Mouse (Mus musculus): ENCODE measurements around the gene Tox2. TPM values are rescaled to one million over a fixed set of nuclear protein-coding genes. Genes with fewer than 3 reads are reported as not detected.

The Tox2 gene
- polyA plus RNA-seq, 1 experiment, result 0.03 TPM

GRCm38 (mm10) chr2:163346497-163346896 lies 143.6 kb downstream of the Tox2 start:
- peaks cover 20% of the 10 kb centered on the region for H3K4me1 ChIP-seq (ENCODE audit: control insufficient read depth)
- H3K4me3 ChIP-seq (replicated peaks), result no peak overlapping the region
- peaks cover 6% of the 10 kb centered on the region for H3K27me3 ChIP-seq (ENCODE audit: control insufficient read depth)
- H3K36me3 ChIP-seq (ENCODE audit: control insufficient read depth), result no peaks in the 10 kb centered on the region
- TF ChIP-seq TAL1 (IDR thresholded peaks at IDR 0.05; ENCODE audit: low read length) (no peak), GATA1 (IDR thresholded peaks at IDR 0.05; ENCODE audit: low read length) (no peak)
- H3K9me3 ChIP-seq (ENCODE audit: control insufficient read depth, low read length), result 0 out of 2 replicates have a peak, but pooled peaks cover 3% of the 10 kb centered on the region

- H3K4me1 ChIP-seq (ENCODE audit: control insufficient read depth), result peaks cover 21% of the 10 kb centered on the region
- peaks cover 6% of the 10 kb centered on the region for H3K27me3 ChIP-seq (ENCODE audit: control insufficient read depth)
- H3K4me3 ChIP-seq (replicated peaks), result no peak overlapping the region
- H3K36me3 ChIP-seq (ENCODE audit: control insufficient read depth), result no peaks in the 10 kb centered on the region
- 0 out of 2 replicates have a peak, but pooled peaks cover 3% of the 10 kb centered on the region for H3K9me3 ChIP-seq (ENCODE audit: control insufficient read depth, low read length)
- TF ChIP-seq TAL1 (IDR thresholded peaks at IDR 0.05; ENCODE audit: low read length), result no peak
- no peak for TF ChIP-seq GATA1 (IDR thresholded peaks at IDR 0.05; ENCODE audit: low read length)
These were observed 144.7 kb downstream of the Tox2 start for GRCm38 (mm10) chr2:163347517-163348184.

- Histone ChIP-seq H3K4me1 (ENCODE audit: control insufficient read depth) (peaks cover 27% of the 10 kb centered on the region), H3K36me3 (ENCODE audit: control insufficient read depth) (no peaks in the 10 kb centered on the region), H3K27me3 (ENCODE audit: control insufficient read depth) (peaks cover 6% of the 10 kb centered on the region), H3K4me3 (replicated peaks) (no peak overlapping the region), H3K9me3 (ENCODE audit: control insufficient read depth, low read length) (no peaks in the 10 kb centered on the region)
- TF ChIP-seq TAL1 (IDR thresholded peaks at IDR 0.05; ENCODE audit: low read length) (no peak), GATA1 (IDR thresholded peaks at IDR 0.05; ENCODE audit: low read length) (no peak)
These were observed 145.8 kb downstream of the Tox2 start for GRCm38 (mm10) chr2:163348677-163349076.

- H3K4me1 ChIP-seq (ENCODE audit: control insufficient read depth), result peaks cover 34% of the 10 kb centered on the region
- H3K4me3 ChIP-seq (replicated peaks), result no peak overlapping the region
- no peak for TF ChIP-seq GATA1 (IDR thresholded peaks at IDR 0.05; ENCODE audit: low read length)
- TF ChIP-seq TAL1 (IDR thresholded peaks at IDR 0.05; ENCODE audit: low read length), result no peak
- peaks cover 6% of the 10 kb centered on the region for H3K27me3 ChIP-seq (ENCODE audit: control insufficient read depth)
- no peaks in the 10 kb centered on the region for H3K9me3 ChIP-seq (ENCODE audit: control insufficient read depth, low read length)
- H3K36me3 ChIP-seq (ENCODE audit: control insufficient read depth), result no peaks in the 10 kb centered on the region
These were observed 146.5 kb downstream of the Tox2 start for GRCm38 (mm10) chr2:163349411-163349810.

- TF ChIP-seq GATA1 (IDR thresholded peaks at IDR 0.05; ENCODE audit: low read length) (peak; percentile 28; the same call in 1 of the 2 replicates), TAL1 (IDR thresholded peaks at IDR 0.05; ENCODE audit: low read length) (no peak)
- no peaks in the 10 kb centered on the region; the same call in 1 of the 2 replicates for H3K27me3 ChIP-seq (ENCODE audit: control insufficient read depth)
- no peaks in the 10 kb centered on the region for H3K36me3 ChIP-seq (ENCODE audit: control insufficient read depth)
These were observed 147.5 kb downstream of the Tox2 start for GRCm38 (mm10) chr2:163350443-163350842.

GRCm38 (mm10) chr2:163353731-163354130 lies 150.8 kb downstream of the Tox2 start:
- TF ChIP-seq TAL1 (IDR thresholded peaks at IDR 0.05; ENCODE audit: low read length) (no peak), GATA1 (IDR thresholded peaks at IDR 0.05; ENCODE audit: low read length) (no peak)
- Histone ChIP-seq H3K27me3 (ENCODE audit: control insufficient read depth) (no peaks in the 10 kb centered on the region; the same call in 1 of the 2 replicates), H3K9me3 (ENCODE audit: control insufficient read depth, low read length) (no peaks in the 10 kb centered on the region), H3K36me3 (ENCODE audit: control insufficient read depth) (no peaks in the 10 kb centered on the region), H3K4me1 (ENCODE audit: control insufficient read depth) (peaks cover 76% of the 10 kb centered on the region), H3K4me3 (replicated peaks) (no peak overlapping the region)

More at GRCm38 (mm10) chr2:163350443-163350842, 147.5 kb downstream of the Tox2 start:
- H3K4me1 ChIP-seq (ENCODE audit: control insufficient read depth), result peaks cover 44% of the 10 kb centered on the region
- H3K4me3 ChIP-seq (replicated peaks), result no peak overlapping the region
- H3K9me3 ChIP-seq (ENCODE audit: control insufficient read depth, low read length), result no peaks in the 10 kb centered on the region

- Histone ChIP-seq H3K36me3 (ENCODE audit: control insufficient read depth) (peaks cover 5% of the 10 kb centered on the region), H3K9me3 (ENCODE audit: control insufficient read depth, low read length) (no peaks in the 10 kb centered on the region), H3K27me3 (ENCODE audit: control insufficient read depth) (no peaks in the 10 kb centered on the region; the same call in 1 of the 2 replicates), H3K4me3 (replicated peaks) (peak overlapping the region; percentile 67), H3K4me1 (ENCODE audit: control insufficient read depth) (peaks cover 84% of the 10 kb centered on the region)
- no peak for TF ChIP-seq TAL1 (IDR thresholded peaks at IDR 0.05; ENCODE audit: low read length)
- TF ChIP-seq GATA1 (IDR thresholded peaks at IDR 0.05; ENCODE audit: low read length), result no peak
These were observed 152.7 kb downstream of the Tox2 start for GRCm38 (mm10) chr2:163355666-163356065.

- peaks cover 8% of the 10 kb centered on the region for H3K36me3 ChIP-seq (ENCODE audit: control insufficient read depth)
- TF ChIP-seq TAL1 (IDR thresholded peaks at IDR 0.05; ENCODE audit: low read length), result peak; percentile 85
- peak; percentile 65 for TF ChIP-seq GATA1 (IDR thresholded peaks at IDR 0.05; ENCODE audit: low read length)
- H3K4me1 ChIP-seq (ENCODE audit: control insufficient read depth), result peaks cover 84% of the 10 kb centered on the region
- H3K9me3 ChIP-seq (ENCODE audit: control insufficient read depth, low read length), result no peaks in the 10 kb centered on the region
- H3K4me3 ChIP-seq (replicated peaks), result peak overlapping the region; percentile 67
- no peaks in the 10 kb centered on the region; the same call in 1 of the 2 replicates for H3K27me3 ChIP-seq (ENCODE audit: control insufficient read depth)
These were observed 153.4 kb downstream of the Tox2 start for GRCm38 (mm10) chr2:163356113-163356840.

GRCm38 (mm10) chr2:163358662-163359061 lies 155.7 kb downstream of the Tox2 start:
- H3K27me3 ChIP-seq (ENCODE audit: control insufficient read depth), result no peaks in the 10 kb centered on the region
- H3K4me1 ChIP-seq (ENCODE audit: control insufficient read depth), result peaks cover 96% of the 10 kb centered on the region
- peaks cover 10% of the 10 kb centered on the region for H3K36me3 ChIP-seq (ENCODE audit: control insufficient read depth)
- H3K9me3 ChIP-seq (ENCODE audit: control insufficient read depth, low read length), result no peaks in the 10 kb centered on the region
- peak overlapping the region; percentile 67 for H3K4me3 ChIP-seq (replicated peaks)
- TF ChIP-seq TAL1 (IDR thresholded peaks at IDR 0.05; ENCODE audit: low read length), result no peak
- TF ChIP-seq GATA1 (IDR thresholded peaks at IDR 0.05; ENCODE audit: low read length), result no peak

Measured in erythroblast, embryonic 14.5 days (primary cell).